Mouse (Mus musculus) ES-Bruce4 (cell line): ENCODE data around the gene Maged2. TPM values are rescaled to one million over a fixed set of nuclear protein-coding genes. Genes with fewer than 3 reads are reported as not detected.
"Not testable (repeated sequence)": the region's sequence is repeated elsewhere in the genome, so short reads cannot be mapped to it uniquely, and the experiment has no call there.

ENCODE experiments used
- H3K27ac ChIP-seq: 2 replicates; pipeline ENCODE4 v1.5.1; 2012; ENCODE audit warnings: low read length, inconsistent platforms; ENCODE audit not compliant: insufficient read depth
- H3K27me3 ChIP-seq: 2 replicates; pipeline ENCODE4 v1.6.1; 2012; ENCODE audit warnings: mild to moderate bottlenecking, low read length, inconsistent platforms; ENCODE audit not compliant: control insufficient read depth, poor library complexity, insufficient read depth, severe bottlenecking
- H3K36me3 ChIP-seq: 2 replicates; pipeline ENCODE4 v1.6.1; 2012; ENCODE audit warnings: inconsistent platforms, mild to moderate bottlenecking, low read length, moderate library complexity; ENCODE audit not compliant: control insufficient read depth, poor library complexity, insufficient read depth, severe bottlenecking
- H3K4me1 ChIP-seq: one replicate; pipeline ENCODE4 v1.8.1; 2011; ENCODE audit warnings: low read length; ENCODE audit not compliant: control insufficient read depth, insufficient read depth
- H3K4me3 ChIP-seq: 2 replicates; pipeline ENCODE4 v1.5.1; 2011; ENCODE audit warnings: low read depth, mild to moderate bottlenecking, low read length
- H3K9ac ChIP-seq: 2 replicates; pipeline ENCODE4 v1.6.1; 2012; ENCODE audit warnings: low read depth, mild to moderate bottlenecking, inconsistent platforms; ENCODE audit not compliant: poor library complexity, severe bottlenecking
- H3K9me3 ChIP-seq: replicated peaks from 2 replicates; pipeline ENCODE4 v1.6.1; 2012; ENCODE audit warnings: mild to moderate bottlenecking, low read length, inconsistent platforms; ENCODE audit not compliant: control insufficient read depth, poor library complexity, insufficient read depth, severe bottlenecking
- CTCF ChIP-seq: IDR thresholded peaks from one replicate; pipeline ENCODE4 v1.8.1; 2011; ENCODE audit warnings: low read depth, low read length
- EP300 ChIP-seq: IDR thresholded peaks from 2 replicates; pipeline ENCODE4 v1.6.1; 2011; ENCODE audit warnings: low read depth, low read length; ENCODE audit not compliant: insufficient read depth
- POLR2A ChIP-seq: IDR thresholded peaks from one replicate; pipeline ENCODE4 v1.8.1; 2011; ENCODE audit warnings: low read length; ENCODE audit not compliant: insufficient read depth
- polyA plus RNA-seq: library from polyadenylated mRNA; stranded (reverse); fragments of >200 nt; gene quantifications from 2 replicates; pipeline ENCODE4 v1.2.4, GENCODE M21; 2011; ENCODE audit warnings: low read depth; ENCODE audit not compliant: missing spikeins, insufficient read depth, insufficient read length

Gene Maged2
- polyA plus RNA-seq, 1 experiment: 47.5 TPM

GRCm38 (mm10) chrX:150815601-150816000, 1.5 kb upstream of the Maged2 start:
- no peaks in the 10 kb centered on the region for H3K27me3 ChIP-seq
- H3K27ac ChIP-seq: no peak overlapping the region
- no peaks in the 10 kb centered on the region; the same call in 1 of the 2 replicates for H3K36me3 ChIP-seq
- no peaks in the 10 kb centered on the region for H3K9me3 ChIP-seq
- H3K9ac ChIP-seq: no peak overlapping the region
- H3K4me3 ChIP-seq: no peak overlapping the region
- no peaks in the 10 kb centered on the region for H3K4me1 ChIP-seq
- TF ChIP-seq POLR2A: no peak
- TF ChIP-seq EP300: no peak
- TF ChIP-seq CTCF: no peak

- H3K4me1 ChIP-seq: no peaks in the 10 kb centered on the region
- 0 out of 2 replicates have a peak overlapping the region, but pooled peaks have one; percentile 13 for H3K27ac ChIP-seq
- no peaks in the 10 kb centered on the region; the same call in 1 of the 2 replicates for H3K36me3 ChIP-seq
- peak overlapping the region; percentile 91 for H3K4me3 ChIP-seq
- peak overlapping the region; percentile 35; the same call in 1 of the 2 replicates for H3K9ac ChIP-seq
- no peak for TF ChIP-seq POLR2A
- no peak for TF ChIP-seq CTCF
- no peak for TF ChIP-seq EP300
- no peaks in the 10 kb centered on the region for H3K27me3 ChIP-seq
- no peaks in the 10 kb centered on the region for H3K9me3 ChIP-seq
Measured at GRCm38 (mm10) chrX:150813464-150814138, 544 bp downstream of the Maged2 start.

- no peaks in the 10 kb centered on the region; the same call in 1 of the 2 replicates for H3K36me3 ChIP-seq
- H3K9ac ChIP-seq: peak overlapping the region; percentile 33
- peak overlapping the region; percentile 91 for H3K4me3 ChIP-seq
- H3K4me1 ChIP-seq: no peaks in the 10 kb centered on the region
- TF ChIP-seq POLR2A (no peak), CTCF (no peak), EP300 (no peak)
- no peak overlapping the region for H3K27ac ChIP-seq
- H3K27me3 ChIP-seq: no peaks in the 10 kb centered on the region
- H3K9me3 ChIP-seq: no peaks in the 10 kb centered on the region
Measured at GRCm38 (mm10) chrX:150812787-150813298, 1.3 kb downstream of the Maged2 start.

GRCm38 (mm10) chrX:150800987-150801386, 13.2 kb downstream of the Maged2 start:
- H3K4me1 ChIP-seq, H3K4me3 ChIP-seq, H3K27ac ChIP-seq, H3K9ac ChIP-seq, H3K27me3 ChIP-seq, H3K9me3 ChIP-seq, H3K36me3 ChIP-seq: not testable (repeated sequence)

GRCm38 (mm10) chrX:150798493-150799177, 15.5 kb downstream of the Maged2 start:
- H3K27me3 ChIP-seq, H3K9me3 ChIP-seq, H3K36me3 ChIP-seq, H3K4me3 ChIP-seq, H3K4me1 ChIP-seq, H3K9ac ChIP-seq, H3K27ac ChIP-seq: not testable (repeated sequence)

Other genes with a start within 250 kb of the Maged2 start
- gene Pfkfb1, start 226.1 kb downstream of the Maged2 start, polyA plus RNA-seq: 34.8 and 36.0 TPM in 2 replicates
- 22.2 and 24.8 TPM in 2 replicates for gene Apex2, start 224.5 kb downstream of the Maged2 start, polyA plus RNA-seq
- 23.5 and 27.6 TPM in 2 replicates for gene Tro, start 156.8 kb downstream of the Maged2 start, polyA plus RNA-seq
- 146 and 153 TPM in 2 replicates for gene Gnl3l, start 203.0 kb upstream of the Maged2 start, polyA plus RNA-seq
- gene Fgd1, start 231.8 kb upstream of the Maged2 start, polyA plus RNA-seq: 89.9 and 92.5 TPM in 2 replicates